Mouse (Mus musculus) pancreas, adult 10 weeks (tissue): Measurements from ENCODE around the gene Pds5b. TPM values are rescaled to one million over a fixed set of nuclear protein-coding genes. Genes with fewer than 3 reads are reported as not detected.

Source experiments
- polyA plus RNA-seq: library from polyadenylated mRNA; stranded (reverse); fragments of 350-450 nt; fragmentation: Illumina TruSeq; extraction: RNeasy Lipid Tissue Mini Kit (QIAGEN cat#74804); gene quantifications from one replicate; pipeline ENCODE4 v1.2.3, GENCODE M21; 2015; ENCODE audit warnings: low read depth, low replicate concordance; ENCODE audit not compliant: insufficient read depth

Gene Pds5b
- polyA plus RNA-seq = 4.9 TPM

GRCm38 (mm10) chr5:150673153-150673835 lies at the start of gene Pds5b:
TSS of gene Pds5b (plus strand) at chr5:150673739.

GRCm38 (mm10) chr5:150666133-150666739 lies 7.3 kb upstream of the Pds5b start, which contains the start of gene N4bp2l2:
TSS of gene N4bp2l2 (minus strand) at chr5:150666183.

Other genes starting within 250 kb of the Pds5b start
- not detected for gene Zar1l, start 155.6 kb upstream of the Pds5b start, polyA plus RNA-seq
- gene Brca2, start 151.1 kb upstream of the Pds5b start, polyA plus RNA-seq = 1.7 TPM
- gene N4bp2l1, start 76.6 kb upstream of the Pds5b start, polyA plus RNA-seq = 7.1 TPM
- 10.9 TPM for gene N4bp2l2, start 7.6 kb upstream of the Pds5b start, polyA plus RNA-seq